Mouse (Mus musculus) adrenal gland, adult 18-20 months (tissue): ENCODE data around the gene Vmn1r34. TPM values are rescaled to one million over a fixed set of nuclear protein-coding genes. Genes with fewer than 3 reads are reported as not detected.
"Not testable (repeated sequence)": the region's sequence is repeated elsewhere in the genome, so short reads cannot be mapped to it uniquely, and the experiment has no call there.

ENCODE experiments used
- DNase-seq, 2 experiments: peaks; one replicate each; pipeline ENCODE4 v3.0.0; 2021 to 2022; ENCODE audit warnings: low spot score in 2 of 2
- long read RNA-seq, 2 experiments: library from polyadenylated mRNA; stranded (forward); transcript quantifications; one replicate each; pipeline ENCODE4 v2.0.0; 2021
- total RNA-seq, 2 experiments: library from RNA; stranded (reverse); gene quantifications; 1 replicate in 1 of 2; 2 replicates in 1 of 2; pipeline ENCODE4 v1.2.3; 2021

Gene Vmn1r34
- not detected for total RNA-seq
- long read RNA-seq, experiment 1, result 0 reads
- long read RNA-seq, experiment 2, result 0 reads

- DNase-seq, result no peak
These were observed at the start of gene Vmn1r34 for GRCm38 (mm10) chr6:66643779-66644178. Gene Vmn1r34 (minus strand): TSS chr6:66643879.

DNA sequence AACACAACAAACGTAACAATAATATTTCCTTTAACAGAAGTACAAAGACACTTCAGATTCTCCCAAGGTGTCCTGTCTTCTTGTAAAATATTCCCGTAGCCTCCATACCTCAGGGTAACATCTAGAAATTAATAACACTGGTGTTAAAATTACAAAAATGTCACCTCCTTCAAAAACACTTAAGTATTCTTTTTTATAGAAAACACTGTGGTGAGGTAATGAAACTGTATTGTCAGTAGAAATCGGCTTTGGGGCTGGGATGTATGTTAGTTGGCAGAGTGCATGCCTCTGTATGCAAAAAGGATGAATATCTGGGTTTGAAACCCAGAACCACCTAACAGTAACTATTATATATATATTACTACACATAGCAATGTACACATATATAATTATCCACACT lies 42.1 kb upstream of the Vmn1r34 start, which contains the start of gene Vmn1r35:
Vmn1r35 (minus strand) TSS at position 101 of the 400 bp plus-strand sequence.
- no peak for DNase-seq

GRCm38 (mm10) chr6:66618182-66618581 lies 25.5 kb downstream of the Vmn1r34 start, which contains the start of gene Vmn1r33:
Gene Vmn1r33 (minus strand): TSS chr6:66618282.
- DNase-seq, result not testable (repeated sequence)

GRCm38 (mm10) chr6:66595804-66596203 lies 47.9 kb downstream of the Vmn1r34 start:
- DNase-seq, result no peak

Other genes starting within 250 kb of the Vmn1r34 start
- 1 to 10 TPM; 3.7 to 4.2 TPM for gene Mad2l1, start 108.5 kb downstream of the Vmn1r34 start, total RNA-seq
- not detected for gene Vmn1r32, start 83.8 kb downstream of the Vmn1r34 start, total RNA-seq
- not detected for gene Vmn1r33, start 25.6 kb downstream of the Vmn1r34 start, total RNA-seq
- not detected for gene Vmn1r35, start 42.0 kb upstream of the Vmn1r34 start, total RNA-seq
- not detected for gene Vmn1r36, start 75.3 kb upstream of the Vmn1r34 start, total RNA-seq
- gene Vmn1r37, start 85.5 kb upstream of the Vmn1r34 start, total RNA-seq, result not detected
- not detected for gene Vmn1r38, start 138.7 kb upstream of the Vmn1r34 start, total RNA-seq
- not detected for gene Vmn1r39, start 166.7 kb upstream of the Vmn1r34 start, total RNA-seq